Mouse (Mus musculus) thymus, postnatal 36 days (tissue): ENCODE data around the gene Gm6583.
"Not testable (repeated sequence)": the region's sequence is repeated elsewhere in the genome, so short reads cannot be mapped to it uniquely, and the experiment has no call there.

Experiments used
- DNase-seq, 2 experiments: peaks; one replicate each; pipeline ENCODE4 v3.0.0; 2022; ENCODE audit warnings: mixed read lengths in 2 of 2

Gm6583 gene

DNA sequence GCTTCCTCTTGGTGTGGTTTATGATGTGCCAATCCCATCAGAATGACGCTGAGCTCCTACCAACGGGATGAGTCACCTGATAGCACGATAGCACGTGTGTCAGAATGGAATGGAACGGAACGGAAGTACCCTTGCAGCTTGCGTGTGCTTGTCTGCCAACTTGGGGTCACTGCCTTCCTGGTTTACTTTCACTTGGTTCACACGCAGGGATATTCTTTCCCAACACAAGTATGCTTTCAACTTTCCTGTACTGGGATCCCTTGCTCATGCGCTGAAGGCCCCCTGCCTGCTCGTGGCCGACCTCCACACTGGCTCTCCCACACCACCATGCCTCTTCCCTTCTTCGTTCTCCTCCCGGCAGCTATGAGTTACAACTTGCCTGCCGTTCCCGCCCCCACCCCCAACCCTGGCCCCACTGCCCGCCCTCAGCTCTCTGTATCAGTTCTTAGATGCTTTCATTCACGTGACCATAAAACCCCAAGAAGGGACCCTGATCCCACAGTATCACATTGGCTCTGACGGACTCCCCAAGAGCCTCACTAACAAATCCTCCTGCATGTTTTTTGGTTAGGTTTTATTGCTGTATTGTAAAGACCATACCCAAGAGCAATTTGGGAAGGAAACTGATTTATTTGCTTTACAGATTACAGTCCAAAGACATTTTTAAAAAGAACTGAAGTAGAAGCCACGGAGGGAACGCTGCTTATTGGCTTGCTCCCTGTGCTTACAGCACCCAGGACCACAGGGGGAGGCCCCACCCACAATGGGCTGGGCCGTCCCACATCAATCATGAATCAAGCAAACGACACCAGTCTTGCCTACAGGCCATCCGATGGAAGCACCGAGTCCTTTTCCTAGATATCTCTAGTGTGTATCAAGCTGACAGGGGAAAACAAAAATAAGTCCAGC, 30.9 kb downstream of the Gm6583 start:
- peak; percentile 54 to 66 for DNase-seq

DNA sequence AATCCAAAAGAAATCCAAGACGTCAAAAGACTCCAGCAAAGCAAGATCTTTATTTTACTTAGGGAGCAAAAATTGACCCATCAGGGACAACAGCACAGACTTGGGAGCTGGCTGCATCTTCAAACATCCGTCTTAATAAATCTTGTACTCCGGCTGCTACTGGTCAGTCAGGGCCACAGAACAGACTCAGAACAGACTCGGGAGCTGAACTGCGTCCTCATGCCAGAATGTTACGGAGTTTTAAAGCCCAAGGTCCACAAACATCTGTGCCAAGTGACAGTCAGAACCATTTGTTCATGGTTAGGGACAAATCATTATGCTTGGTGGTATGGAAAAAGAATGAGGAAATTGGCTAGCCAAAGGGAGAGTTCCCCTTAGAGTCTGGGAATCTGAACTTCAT, 32.6 kb downstream of the Gm6583 start:
- DNase-seq: no peak

DNA sequence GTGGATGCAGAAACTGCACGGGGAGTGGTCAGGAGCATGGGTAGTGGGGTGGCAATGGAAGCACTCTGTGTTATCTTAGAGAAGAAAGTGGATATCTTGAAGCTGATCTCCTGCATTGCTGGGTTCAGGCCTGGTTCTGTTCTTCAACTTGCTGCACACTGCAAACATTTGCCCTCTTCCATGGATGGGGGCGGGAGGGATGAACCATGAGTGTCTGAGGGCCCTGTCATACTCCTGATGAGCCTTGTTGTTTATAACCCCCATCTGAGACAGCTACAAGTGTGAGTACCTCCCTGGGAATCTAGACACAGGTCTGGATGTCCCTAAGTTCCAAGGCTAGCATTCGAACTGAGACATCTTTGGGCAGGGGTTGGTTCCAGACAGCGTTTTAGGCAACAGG, 34.5 kb downstream of the Gm6583 start:
- DNase-seq: no peak

DNA sequence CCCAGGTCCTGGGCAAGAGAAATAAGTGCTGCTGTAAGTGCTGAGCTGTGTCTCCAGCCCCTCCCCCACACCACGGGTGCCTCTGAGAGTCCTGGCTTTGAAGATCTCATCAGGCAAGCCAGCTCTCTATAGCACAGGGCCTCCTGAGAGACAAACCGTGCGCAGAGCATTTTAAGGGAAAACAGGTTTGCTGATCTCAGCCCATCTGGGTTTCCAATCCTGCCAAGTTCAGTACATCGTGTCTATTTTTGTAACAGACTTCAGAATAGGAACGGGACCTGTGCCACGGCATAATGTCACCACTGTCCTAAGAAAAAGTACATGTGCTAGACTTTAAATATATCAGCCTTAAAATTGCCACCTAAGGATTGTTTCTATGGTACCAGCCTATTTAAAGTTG, 34.9 kb downstream of the Gm6583 start:
- DNase-seq: no peak

DNA sequence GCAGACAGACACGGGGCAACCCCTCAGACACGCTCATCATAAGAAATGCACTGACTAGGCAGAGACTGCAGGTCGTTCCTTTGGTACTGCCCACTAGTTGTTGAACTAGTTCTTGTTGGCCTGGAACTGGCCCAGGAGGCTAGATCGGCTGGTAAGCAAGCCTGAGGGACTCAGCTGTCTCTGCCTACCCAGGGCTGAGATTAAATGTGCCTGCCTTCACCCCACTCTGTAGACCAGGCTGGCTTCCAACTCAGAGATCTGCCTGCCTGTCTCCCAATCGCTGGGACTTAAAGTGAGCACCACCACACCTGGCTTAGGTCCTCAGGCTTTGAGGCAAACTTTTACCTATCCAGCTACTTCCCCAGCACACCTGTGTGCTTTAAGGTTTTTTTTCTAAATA, 35.5 kb downstream of the Gm6583 start:
- no peak for DNase-seq

DNA sequence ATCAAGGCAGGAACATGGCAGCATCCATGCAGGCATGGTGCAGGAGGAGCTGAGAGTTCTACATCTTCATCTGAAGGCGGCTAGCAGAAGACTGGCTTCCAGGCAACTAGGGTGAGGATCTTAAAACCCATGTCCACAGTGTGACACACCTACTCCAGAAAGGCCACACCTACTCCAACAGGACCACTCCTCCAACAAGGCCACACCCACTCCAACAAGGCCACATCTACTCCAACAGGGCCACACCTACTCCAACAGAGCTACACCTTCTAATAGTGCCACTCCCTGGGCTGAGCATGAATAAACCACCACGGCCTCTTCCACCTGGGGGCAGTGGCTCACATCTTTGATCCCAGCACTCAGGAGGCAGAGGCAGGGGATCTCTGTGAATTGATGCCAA, 36.5 kb downstream of the Gm6583 start:
- not testable (repeated sequence) for DNase-seq

DNA sequence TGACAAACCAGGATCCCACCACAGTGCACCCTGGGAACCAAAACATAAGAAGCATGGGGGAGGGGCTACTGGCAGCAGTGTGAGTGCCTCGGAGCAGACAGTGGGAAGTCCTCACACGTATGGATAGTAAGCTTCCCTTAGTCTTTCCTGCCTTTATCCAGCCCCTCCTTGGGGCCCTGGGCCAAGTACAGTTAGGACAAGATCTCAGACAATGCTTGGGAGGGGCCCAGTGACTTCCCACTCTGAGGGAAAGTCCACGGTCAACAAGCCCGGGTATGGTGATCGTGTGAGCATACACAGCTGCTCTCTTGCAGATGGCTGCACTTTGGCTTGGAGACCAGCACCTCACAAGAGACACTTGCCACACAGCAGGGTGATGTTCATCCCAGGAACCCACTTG, 38.5 kb downstream of the Gm6583 start:
- DNase-seq: no peak

DNA sequence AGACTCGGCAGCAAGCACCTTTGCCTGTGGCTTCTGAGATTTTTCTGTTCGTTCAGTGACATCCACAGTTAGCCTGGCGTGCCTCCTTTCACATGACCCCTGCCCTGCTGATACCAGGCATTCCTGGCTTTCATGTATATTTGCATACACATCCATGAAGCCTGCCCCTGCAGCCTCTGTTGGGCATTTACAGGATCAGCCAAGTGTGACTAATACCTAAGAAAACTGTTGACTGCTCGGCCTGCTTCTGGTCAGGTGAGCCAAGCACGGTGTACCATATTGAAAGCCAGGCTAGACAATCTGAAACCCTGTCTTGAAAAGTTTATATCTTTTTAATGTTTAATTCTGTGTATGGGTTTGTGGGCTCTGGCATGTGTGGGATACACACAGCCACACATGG, 39.4 kb downstream of the Gm6583 start:
- no peak for DNase-seq

DNA sequence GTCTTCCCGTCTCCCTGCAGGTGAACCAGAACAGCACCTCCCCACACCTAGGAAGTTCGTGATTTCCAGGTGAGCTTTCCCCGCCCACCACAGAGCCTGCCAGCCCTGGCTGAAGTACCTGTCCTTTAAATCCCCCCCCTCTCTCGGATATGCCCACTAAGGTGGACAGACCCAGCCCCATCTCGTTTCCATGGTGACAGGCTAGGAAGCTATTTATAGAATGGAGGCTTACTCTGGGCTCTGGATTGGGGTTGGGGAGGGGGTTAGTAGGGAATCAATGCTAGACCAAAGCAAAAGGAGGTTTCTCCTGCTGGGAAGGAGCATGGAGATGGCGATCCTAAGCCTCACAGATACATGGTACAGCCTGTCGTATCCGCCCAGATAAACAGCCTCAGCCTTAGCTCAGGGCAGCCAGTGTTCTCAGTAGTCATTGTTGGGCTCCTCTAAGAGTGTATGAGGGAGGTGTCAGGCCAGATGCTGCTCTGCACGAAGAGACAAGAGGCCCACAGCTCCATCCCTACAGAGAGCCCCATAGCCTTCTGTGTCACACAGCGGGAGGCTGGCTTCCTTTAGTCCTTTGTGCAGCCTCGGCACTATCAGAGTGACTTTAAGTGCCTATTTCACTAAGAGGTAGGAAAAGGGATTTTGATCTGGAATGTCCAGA, 42.5 kb downstream of the Gm6583 start:
- DNase-seq: no peak

DNA sequence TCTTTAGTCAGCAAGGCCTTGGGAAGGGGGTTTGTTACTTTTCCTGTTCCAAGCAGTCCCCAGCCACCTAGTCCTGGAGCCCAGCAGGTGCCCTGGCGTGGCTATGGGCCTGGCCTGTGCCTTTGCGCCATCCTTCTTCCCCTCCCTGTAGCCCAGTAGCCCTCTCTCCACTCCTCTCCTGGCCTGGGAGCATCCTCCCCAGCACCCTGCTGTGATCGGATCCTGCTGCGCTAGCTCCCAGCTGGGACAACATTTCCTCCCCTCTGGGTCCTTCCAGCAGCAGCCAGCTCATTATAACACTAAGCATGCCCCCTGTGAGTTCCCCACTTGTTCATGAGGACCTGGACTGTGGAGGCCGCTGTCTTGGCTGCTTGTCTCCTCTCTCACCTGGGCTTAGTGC, 50.0 kb downstream of the Gm6583 start:
- DNase-seq: no peak
